Mouse (Mus musculus): ENCODE data around the gene Siglecf.

Gene Siglecf

DNA sequence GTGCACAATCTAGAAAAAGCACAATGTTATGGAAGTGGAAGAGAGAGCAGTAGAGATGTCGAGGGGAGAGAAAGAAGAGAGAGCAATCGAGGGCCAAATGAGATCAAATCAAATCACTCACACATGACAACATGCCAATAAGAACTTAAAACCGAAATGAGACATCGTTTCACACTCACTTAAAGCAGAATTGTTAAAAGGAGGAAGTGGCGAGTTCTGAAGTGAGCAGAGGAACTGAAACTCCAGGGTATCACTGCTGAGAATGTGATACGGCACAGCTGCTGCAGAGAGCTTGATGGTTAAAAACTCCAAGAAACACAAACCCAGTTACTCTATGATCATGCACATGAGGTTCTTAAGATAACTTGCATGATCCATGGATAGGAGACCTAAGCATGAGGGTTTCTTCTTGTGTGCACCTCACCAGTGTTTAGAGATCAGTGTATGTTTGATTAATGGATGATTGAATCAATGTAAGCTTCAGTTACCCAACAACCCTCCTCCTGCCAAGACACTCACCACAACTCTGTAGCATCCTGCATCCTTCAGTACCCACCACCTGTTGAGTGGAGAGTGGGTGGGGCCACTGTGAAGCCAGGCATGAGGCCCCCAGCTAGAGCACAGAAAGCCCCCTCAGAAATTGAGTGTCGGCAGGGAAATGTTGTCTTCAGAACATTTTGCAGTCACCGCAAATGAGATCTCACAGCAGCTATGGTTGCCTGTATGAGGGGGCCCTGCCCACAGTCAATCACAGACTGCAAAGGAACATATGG, 41.4 kb downstream of the Siglecf start:
- DNase-seq, result peak; percentile 6

DNA sequence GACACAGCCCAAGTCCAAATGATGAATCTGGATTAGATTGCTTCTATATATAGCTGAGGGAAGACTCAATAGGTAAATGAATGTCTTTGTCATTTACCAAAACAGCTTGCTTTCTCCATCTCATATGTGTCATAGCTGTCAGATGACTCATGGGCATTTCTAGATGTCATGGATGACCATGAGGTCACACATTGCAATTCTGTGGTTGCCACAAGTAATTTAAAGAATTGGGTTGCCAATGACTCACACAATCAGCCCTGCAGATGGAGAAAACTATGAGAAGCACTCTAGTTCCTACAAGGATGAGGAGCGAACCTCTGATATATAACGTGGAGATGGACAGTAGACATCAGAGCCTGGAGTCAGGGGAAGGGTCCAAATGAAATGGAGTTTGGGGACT, 48.4 kb downstream of the Siglecf start:
- no peak for DNase-seq

DNA sequence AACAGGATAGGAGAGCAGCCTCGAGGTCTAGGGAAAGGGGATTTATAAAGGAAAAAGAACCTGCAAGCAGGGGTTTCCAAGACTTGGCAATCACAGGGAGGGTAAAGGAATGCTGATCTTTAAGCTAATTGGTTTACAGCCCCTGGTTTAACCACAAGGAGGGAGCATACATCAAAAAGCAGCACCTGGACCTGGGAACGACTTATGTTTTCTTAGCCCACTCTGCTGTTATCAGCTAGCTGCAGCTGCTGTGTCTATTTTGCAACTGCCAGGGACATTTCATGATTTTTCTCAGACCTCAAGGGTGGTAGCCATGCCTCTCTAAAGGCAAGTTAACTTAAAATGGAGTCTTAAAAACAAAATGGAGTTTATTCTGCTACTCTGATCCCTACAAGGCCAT, 51.6 kb downstream of the Siglecf start:
- DNase-seq, result no peak

DNA sequence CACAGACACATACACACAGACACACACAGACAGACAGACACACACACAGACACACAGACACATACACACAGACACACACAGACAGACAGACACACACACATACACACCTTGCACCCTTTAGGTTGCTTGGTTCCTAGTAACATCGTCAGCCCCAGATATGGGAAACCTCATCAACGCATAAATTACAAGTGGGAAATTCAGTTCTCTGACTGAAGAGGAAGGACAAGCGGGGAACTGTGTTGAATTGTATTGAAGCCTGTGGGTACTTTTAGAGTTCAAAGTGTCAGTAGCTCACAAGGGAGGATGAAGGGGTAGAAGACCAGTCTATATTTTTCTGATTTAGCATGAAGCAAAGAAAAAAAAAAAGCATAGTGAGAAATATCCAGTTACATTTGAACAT, 56.4 kb downstream of the Siglecf start:
- no peak for DNase-seq

GRCm38 (mm10) chr7:43408131-43408553, 57.0 kb downstream of the Siglecf start, which contains the start of gene Siglecg:
Siglecg (plus strand) TSS chr7:43408204.
- no peak for DNase-seq

DNA sequence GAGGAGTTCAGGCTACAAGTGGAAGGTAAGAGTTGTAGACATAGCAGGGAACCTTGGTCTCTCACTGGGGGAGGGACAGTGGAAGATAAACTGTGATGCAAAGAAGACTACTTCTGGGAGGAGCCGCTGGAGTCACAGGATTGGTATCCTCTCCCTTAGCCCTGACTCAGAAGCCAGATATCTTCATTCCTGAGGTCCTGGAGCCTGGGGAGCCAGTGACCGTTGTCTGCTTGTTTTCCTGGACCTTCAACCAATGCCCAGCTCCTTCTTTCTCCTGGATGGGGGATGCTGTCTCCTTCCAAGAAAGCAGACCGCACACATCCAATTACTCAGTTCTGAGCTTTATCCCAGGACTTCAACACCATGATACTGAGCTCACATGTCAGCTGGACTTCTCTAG, 57.9 kb downstream of the Siglecf start:
- no peak for DNase-seq
